Mouse (Mus musculus) kidney, embryonic 14.5 days (tissue): ENCODE data around the gene Kti12. TPM values are rescaled to one million over a fixed set of nuclear protein-coding genes. Genes with fewer than 3 reads are reported as not detected.

ENCODE experiments used
- ATAC-seq: fragments of 200-750 bp; cut with Nextera tagmentation; 2 replicates; pipeline ENCODE4 v1.8.0; 2017; ENCODE audit warnings: moderate number of reproducible peaks, mild to moderate bottlenecking, moderate TSS enrichment, moderate library complexity; ENCODE audit not compliant: low FRiP score, low TSS enrichment
- H3K27ac ChIP-seq: fragments of 300-500 bp; sonication (generic); 2 replicates; pipeline ENCODE4 v1.5.1; 2014; ENCODE audit warnings: low read depth, mild to moderate bottlenecking, low read length, moderate library complexity, mixed read lengths
- H3K27me3 ChIP-seq: fragments of 300-500 bp; sonication (generic); 2 replicates; pipeline ENCODE4 v1.6.1; 2014; ENCODE audit warnings: mild to moderate bottlenecking, low read length; ENCODE audit not compliant: control insufficient read depth, insufficient read depth
- H3K36me3 ChIP-seq: fragments of 300-500 bp; sonication (generic); 2 replicates; pipeline ENCODE4 v1.6.1; 2014; ENCODE audit warnings: low read length, mixed read lengths; ENCODE audit not compliant: control insufficient read depth, insufficient read depth
- H3K4me1 ChIP-seq: fragments of 300-500 bp; sonication (generic); 2 replicates; pipeline ENCODE4 v1.6.1; 2014; ENCODE audit warnings: low read length, mixed read lengths; ENCODE audit not compliant: control insufficient read depth, insufficient read depth
- H3K4me2 ChIP-seq: fragments of 300-500 bp; sonication (generic); replicated peaks from 2 replicates; pipeline ENCODE4 v1.6.1; 2014; ENCODE audit warnings: low read depth, mild to moderate bottlenecking, low read length
- H3K4me3 ChIP-seq: fragments of 300-500 bp; sonication (generic); 2 replicates; pipeline ENCODE4 v1.5.1; 2014; ENCODE audit warnings: mild to moderate bottlenecking, low read length
- H3K9ac ChIP-seq: fragments of 300-500 bp; sonication (generic); 2 replicates; pipeline ENCODE4 v1.6.1; 2014; ENCODE audit warnings: low read depth, mild to moderate bottlenecking, low read length, moderate library complexity
- H3K9me3 ChIP-seq: fragments of 300-500 bp; sonication (generic); 2 replicates; pipeline ENCODE4 v1.6.1; 2016; ENCODE audit warnings: low read length; ENCODE audit not compliant: control insufficient read depth
- WGBS: fragments of 180-500 bp; shearing (Covaris S2); extraction: QIAGEN DNeasy Blood & Tissue Kit; methylation state at CpG from one replicate; pipeline ENCODE4 v1.1.7; 2014; 5-methylcytosine and 5-hydroxymethylcytosine counted together
- polyA plus RNA-seq: library from polyadenylated mRNA; unstranded; fragments of >200 nt; fragmentation: Nextera tagmentation; extraction: Ambion mirVana; gene quantifications from 2 replicates; pipeline ENCODE4 v1.2.1, GENCODE M21; 2014

The Kti12 gene
- polyA plus RNA-seq, 1 experiment from 2014 or later, result 68.7 TPM

DNA sequence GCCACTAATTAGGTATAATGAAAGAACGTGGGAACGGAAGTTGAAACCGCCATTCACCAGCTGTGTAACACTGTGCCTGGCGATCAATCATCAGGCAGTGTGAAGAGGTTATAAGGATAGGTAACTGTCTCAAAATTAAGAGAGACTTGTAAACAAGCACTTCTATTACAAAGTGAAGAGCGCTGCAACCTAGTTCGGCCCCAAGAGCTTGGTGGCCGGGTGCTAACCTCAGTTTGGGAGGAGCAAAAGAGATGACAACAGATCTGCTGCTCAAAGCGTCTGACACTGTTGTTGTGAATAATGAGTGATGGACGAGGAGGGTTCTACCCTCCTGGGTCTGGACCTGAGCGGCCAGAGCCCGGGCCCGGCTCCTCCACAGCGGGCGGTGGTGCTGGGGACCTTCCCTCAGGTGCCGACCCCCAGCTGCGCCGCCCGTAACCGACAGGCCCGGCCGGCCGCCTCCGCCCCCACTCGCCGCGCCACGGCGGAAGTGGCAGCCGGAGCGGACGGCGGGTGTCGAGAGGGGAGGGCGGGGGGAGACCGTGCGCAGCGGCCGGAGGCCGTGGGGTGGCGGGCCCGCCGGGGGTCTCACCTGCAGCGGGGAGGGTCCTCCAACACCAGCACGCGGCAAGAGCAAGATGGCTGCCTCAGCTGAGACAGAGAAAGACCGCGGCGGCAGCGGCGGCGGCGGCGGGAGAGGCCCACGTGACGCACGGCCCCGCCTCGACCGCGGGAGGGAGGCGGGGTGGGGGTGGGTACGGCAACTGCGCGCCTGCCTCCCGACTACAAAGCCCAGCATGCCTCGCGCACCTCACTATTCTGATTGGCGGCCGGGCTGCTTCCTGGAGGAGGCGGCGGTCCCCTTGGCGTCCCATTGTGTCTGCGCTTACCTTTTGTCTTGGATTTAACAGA lies 14.4 kb upstream of the Kti12 start, which contains the start of gene Btf3l4:
Gene Btf3l4, minus strand, starts transcription at position 699 of the 912 bp plus-strand sequence.
- Histone ChIP-seq H3K4me1 (peaks cover 15% of the 10 kb centered on the region; the same call in 1 of the 2 replicates), H3K27ac (peak within 1 kb of the TSS; percentile 100), H3K27me3 (no peaks in the 10 kb centered on the region), H3K9ac (peak within 1 kb of the TSS; percentile 98), H3K4me3 (peak within 1 kb of the TSS; percentile 98), H3K9me3 (no peaks in the 10 kb centered on the region), H3K4me2 (peak within 1 kb of the TSS; percentile 81), H3K36me3 (peaks cover 17% of the 10 kb centered on the region)
- under 1% methylated on average over 70 of the region's 73 CpGs for WGBS
- peak; percentile 95 for ATAC-seq

DNA sequence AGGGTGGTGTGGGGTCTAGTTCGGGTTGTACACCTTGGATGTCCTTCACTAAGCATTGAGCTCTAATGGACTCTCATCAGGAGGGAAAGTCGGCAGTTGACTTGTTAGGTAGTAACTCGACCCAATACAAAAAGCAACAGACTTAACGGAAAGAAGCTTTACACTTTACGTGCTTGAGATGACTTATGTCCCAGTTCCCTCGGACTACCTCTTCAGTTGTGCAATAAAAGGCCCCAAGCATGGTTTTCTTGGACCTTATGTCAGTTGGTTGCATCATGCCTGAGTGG lies 13.8 kb upstream of the Kti12 start:
- Histone ChIP-seq H3K9ac (peak overlapping the region; percentile 98), H3K36me3 (peaks cover 14% of the 10 kb centered on the region), H3K4me3 (peak overlapping the region; percentile 98), H3K27ac (peak overlapping the region; percentile 100), H3K9me3 (no peaks in the 10 kb centered on the region), H3K4me1 (peaks cover 15% of the 10 kb centered on the region; the same call in 1 of the 2 replicates), H3K27me3 (no peaks in the 10 kb centered on the region), H3K4me2 (peak overlapping the region; percentile 81)
- no peak for ATAC-seq
- WGBS, result under 1% methylated on average over 6 of the region's 6 CpGs

DNA sequence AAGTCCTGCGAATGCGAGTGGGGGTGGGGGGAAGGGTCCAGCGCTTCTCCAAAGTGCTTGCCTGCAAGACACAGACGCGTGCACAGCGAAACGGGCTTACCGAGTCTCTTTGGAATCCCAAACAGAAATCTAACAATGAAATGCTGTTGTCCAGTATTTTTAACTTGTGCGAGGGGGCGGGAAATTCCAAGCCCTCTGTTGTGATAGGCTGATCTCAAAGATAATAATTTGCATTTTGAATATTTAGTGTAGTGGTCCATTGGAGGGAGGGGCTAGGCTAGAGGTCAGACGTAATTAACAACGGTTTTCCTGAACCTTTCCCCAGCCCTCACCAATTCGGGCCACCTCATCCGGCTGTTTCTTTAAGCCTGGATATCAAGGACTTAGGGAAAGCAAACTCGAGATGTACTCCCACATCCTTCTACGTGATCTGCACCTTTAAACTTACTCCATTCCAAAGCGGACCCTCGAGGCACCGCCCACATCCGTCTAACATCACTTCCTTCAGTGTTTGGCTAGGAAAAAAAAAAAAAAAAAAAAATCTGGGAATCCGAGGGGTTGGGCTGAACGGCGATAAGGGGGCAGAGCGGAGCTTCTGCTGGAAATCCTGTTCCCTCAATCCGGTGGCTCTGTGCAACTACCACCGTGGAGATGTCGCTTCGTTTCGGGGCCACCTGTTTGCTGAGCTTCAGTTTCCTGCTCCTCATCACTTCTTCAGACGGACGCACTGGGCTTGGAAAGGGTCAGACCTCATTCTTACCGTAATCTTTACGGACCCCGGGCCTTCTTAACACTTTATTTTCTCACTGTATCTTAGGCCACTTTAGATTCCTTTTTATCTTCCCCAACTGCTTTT lies 13.2 kb upstream of the Kti12 start, which contains the start of gene Txndc12:
Gene Txndc12, plus strand, starts transcription at position 487 of the 856 bp plus-strand sequence.
- Histone ChIP-seq H3K4me1 (peaks cover 15% of the 10 kb centered on the region; the same call in 1 of the 2 replicates), H3K36me3 (peaks cover 8% of the 10 kb centered on the region), H3K27me3 (no peaks in the 10 kb centered on the region), H3K4me3 (peak within 1 kb of the TSS; percentile 98), H3K9ac (peak within 1 kb of the TSS; percentile 98), H3K4me2 (peak within 1 kb of the TSS; percentile 81), H3K27ac (peak within 1 kb of the TSS; percentile 100), H3K9me3 (no peaks in the 10 kb centered on the region)
- under 1% methylated on average over 34 of the region's 34 CpGs for WGBS
- peak; percentile 84 for ATAC-seq

DNA sequence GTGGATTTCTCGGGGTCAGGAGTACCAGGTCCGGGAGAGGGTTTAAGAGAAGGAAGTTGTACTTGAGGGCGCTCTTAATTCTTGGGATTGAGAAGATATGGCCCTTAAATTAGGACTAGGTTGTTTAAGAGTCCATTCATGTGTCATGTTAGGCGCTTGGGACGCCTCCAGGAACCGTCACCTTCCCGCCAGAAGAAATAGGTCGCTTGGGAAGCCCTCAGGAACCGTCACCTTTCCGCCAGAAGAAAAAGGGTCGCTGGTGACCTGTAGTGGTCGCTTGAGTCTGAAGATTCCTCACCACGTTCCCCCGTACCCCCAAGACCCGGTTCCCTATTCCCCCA lies 12.6 kb upstream of the Kti12 start:
- Histone ChIP-seq H3K36me3 (peaks cover 5% of the 10 kb centered on the region), H3K9me3 (no peaks in the 10 kb centered on the region), H3K4me1 (peaks cover 15% of the 10 kb centered on the region; the same call in 1 of the 2 replicates), H3K4me2 (peak overlapping the region; percentile 81), H3K4me3 (peak overlapping the region; percentile 98), H3K27ac (peak overlapping the region; percentile 100), H3K9ac (peak overlapping the region; percentile 98), H3K27me3 (no peaks in the 10 kb centered on the region)
- WGBS, result under 1% methylated on average over 15 of the region's 15 CpGs
- ATAC-seq, result no peak

DNA sequence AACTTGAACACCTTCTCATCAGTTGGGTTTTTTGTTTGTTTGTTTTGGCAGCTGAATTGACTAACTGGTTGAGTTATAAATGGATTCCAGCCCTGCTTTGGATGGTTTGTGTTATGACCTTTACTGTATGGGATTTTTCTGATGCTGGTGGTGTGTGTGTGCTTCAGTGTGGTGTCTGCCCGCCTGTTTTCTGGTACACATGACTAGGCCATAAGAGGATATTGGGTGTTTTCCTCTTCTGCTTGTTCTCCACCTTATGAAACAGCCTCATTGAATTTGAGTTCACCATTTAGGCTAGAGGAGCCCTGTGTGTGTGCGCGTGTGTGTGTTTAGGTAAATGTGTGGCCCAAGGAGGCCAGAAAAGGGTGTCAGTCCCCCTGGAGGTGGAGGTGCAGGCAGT lies 12.1 kb upstream of the Kti12 start:
- 61% methylated on average over 3 of the region's 3 CpGs for WGBS
- Histone ChIP-seq H3K9ac (peak overlapping the region; percentile 98), H3K4me2 (peak overlapping the region; percentile 81), H3K4me1 (peaks cover 15% of the 10 kb centered on the region; the same call in 1 of the 2 replicates), H3K27me3 (no peaks in the 10 kb centered on the region), H3K4me3 (peak overlapping the region; percentile 98), H3K36me3 (no peaks in the 10 kb centered on the region), H3K9me3 (no peaks in the 10 kb centered on the region), H3K27ac (0 out of 2 replicates have a peak overlapping the region, but pooled peaks have one; percentile 100)
- ATAC-seq, result no peak

DNA sequence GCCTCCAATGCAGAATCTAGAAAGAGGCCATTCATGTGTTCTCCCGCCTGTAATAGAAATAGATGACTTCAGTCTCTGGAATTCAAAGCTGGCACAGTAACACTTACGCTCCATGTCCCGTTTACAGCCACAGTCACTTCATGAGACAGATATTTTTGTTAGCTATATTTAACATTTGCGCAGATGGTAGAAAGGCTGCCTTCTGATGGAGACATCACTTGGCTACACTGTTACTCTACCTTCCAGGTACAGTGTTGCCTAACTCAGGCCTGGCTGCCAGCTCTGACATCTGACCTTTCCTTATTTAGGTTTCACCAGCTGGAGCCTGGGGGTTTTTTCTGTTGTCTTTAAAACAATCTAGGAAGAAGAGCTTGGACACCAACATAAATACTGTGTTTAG lies 9.6 kb upstream of the Kti12 start:
- WGBS, result 87% methylated on average over 4 of the region's 4 CpGs
- Histone ChIP-seq H3K9ac (no peak overlapping the region), H3K27me3 (no peaks in the 10 kb centered on the region), H3K4me1 (0 out of 2 replicates have a peak, but pooled peaks cover 5% of the 10 kb centered on the region), H3K27ac (no peak overlapping the region), H3K4me2 (no peak overlapping the region), H3K36me3 (no peaks in the 10 kb centered on the region), H3K4me3 (no peak overlapping the region), H3K9me3 (no peaks in the 10 kb centered on the region)
- no peak for ATAC-seq

DNA sequence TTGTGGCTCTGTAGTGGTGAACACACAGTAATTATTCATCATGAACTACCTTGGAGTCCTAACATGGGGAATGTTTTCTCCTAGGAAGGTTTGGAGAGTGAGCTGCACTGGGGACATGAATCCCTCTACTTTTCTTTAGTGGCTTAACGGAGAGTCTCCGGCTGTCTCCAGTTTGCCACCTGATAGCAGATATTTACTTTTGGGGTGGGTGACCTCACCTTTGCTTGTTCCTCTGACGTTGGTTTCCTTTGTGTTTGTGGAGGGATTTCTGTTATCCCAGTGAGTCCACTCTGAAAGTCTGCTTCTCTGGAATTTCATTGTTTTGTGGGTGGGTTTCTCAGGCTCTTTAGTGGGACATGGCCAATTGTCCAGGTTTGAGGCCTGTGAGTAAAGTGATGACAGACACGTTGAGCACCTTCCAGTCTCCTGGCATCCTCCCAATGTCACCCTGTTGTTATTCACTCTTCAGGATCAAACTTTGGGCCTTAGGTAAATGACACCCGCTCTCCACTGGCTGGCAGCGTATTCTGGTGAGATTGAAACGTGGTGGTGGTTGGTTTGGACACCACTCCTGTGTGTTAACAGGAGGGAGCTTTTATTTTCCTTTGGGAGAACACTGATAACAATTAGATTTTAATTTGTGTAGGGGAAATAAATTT lies 5.5 kb upstream of the Kti12 start:
- Histone ChIP-seq H3K27me3 (no peaks in the 10 kb centered on the region), H3K9me3 (no peaks in the 10 kb centered on the region), H3K4me3 (no peak overlapping the region), H3K27ac (no peak overlapping the region), H3K4me1 (0 out of 2 replicates have a peak, but pooled peaks cover 3% of the 10 kb centered on the region), H3K36me3 (no peaks in the 10 kb centered on the region), H3K9ac (no peak overlapping the region), H3K4me2 (no peak overlapping the region)
- WGBS, result 92% methylated on average over 7 of the region's 7 CpGs
- no peak for ATAC-seq

DNA sequence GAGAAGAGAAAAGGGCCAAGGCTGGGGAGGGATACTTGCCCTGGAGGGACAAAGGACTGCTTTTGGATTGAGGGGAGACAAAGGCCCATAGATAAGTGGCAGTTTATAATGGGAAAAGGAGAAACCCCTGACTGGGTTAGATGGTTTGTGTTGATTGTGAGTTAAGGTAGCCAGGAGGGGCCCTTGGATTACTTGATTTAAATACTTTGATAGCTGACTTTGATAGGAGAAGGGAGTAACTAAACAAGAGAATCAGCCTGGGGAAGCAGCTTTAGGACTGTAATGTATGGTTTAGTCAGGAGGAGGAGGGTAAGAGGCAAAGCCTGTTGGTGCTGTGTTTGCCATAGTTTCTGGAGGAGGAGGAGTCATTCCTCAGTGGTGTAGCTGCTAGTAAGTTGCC lies 4.2 kb upstream of the Kti12 start:
- Histone ChIP-seq H3K4me1 (no peaks in the 10 kb centered on the region), H3K27me3 (no peaks in the 10 kb centered on the region), H3K4me3 (no peak overlapping the region), H3K4me2 (no peak overlapping the region), H3K9ac (no peak overlapping the region), H3K36me3 (no peaks in the 10 kb centered on the region), H3K9me3 (no peaks in the 10 kb centered on the region), H3K27ac (no peak overlapping the region)
- no peak for ATAC-seq
